In the genomic region with DNA sequence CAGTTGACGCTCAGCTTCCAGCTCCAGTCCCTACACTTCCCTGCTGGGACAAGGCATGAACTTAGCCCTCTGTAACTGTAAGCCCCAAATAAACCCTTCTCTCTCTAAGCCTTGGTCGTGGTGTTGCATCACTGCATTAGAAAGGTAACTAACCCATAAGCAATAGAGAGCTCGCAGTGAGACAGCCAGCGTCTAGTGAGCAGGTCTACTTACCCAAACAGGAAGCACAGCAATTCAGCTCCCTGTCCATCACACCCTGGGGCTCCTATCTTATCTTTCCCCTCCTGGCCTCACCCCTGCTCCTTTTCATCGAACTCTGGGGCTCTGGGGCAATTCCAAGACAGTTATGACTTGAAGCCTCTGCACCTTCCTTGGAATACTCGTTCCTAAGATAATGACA, we compare ENCODE assay signal across 12 mouse cellular contexts. TPM values are rescaled to one million over a fixed set of nuclear protein-coding genes. Genes with fewer than 3 reads are reported as not detected.
A peak's percentile ranks its signal among the peaks of the same experiment; 100 is the strongest.
ATAC-seq lines count a peak whose summit lies in the region.
"Had no signal": no experiment of that assay in that cellular context is flagged by ENCODE, and none has a peak within 500 bp of the region (broad histone marks: within the 10 kb centered on the region; RNA-seq: fewer than 3 reads in every experiment).

No protein-coding gene starts in this region.

- H3K36me3 ChIP-seq in liver, embryonic 12.5 days, result no peaks in the 10 kb centered on the region
- H3K36me3 ChIP-seq: forebrain, embryonic 12.5 days; midbrain, embryonic 12.5 days; neural tube, embryonic 13.5 days had no signal

- H3K4me3 ChIP-seq in brown adipose tissue, adult 24 weeks (ENCODE audit: insufficient read depth, low read depth, low read length), result no peak overlapping the region
- no peak overlapping the region for H3K4me3 ChIP-seq in liver, embryonic 12.5 days
- H3K4me3 ChIP-seq: forebrain, embryonic 12.5 days; midbrain, embryonic 12.5 days; neural tube, embryonic 13.5 days had no signal

- peaks cover 27% of the 10 kb centered on the region for H3K4me1 ChIP-seq in brown adipose tissue, adult 24 weeks (ENCODE audit: control insufficient read depth, insufficient read depth, insufficient read length, low read length)
- H3K4me1 ChIP-seq in liver, embryonic 12.5 days, result peaks cover 61% of the 10 kb centered on the region

- H3K4me2 ChIP-seq in liver, embryonic 12.5 days, result peak overlapping the region; percentile 40
- H3K4me2 ChIP-seq: forebrain, embryonic 12.5 days; midbrain, embryonic 12.5 days; neural tube, embryonic 13.5 days had no signal

- peak overlapping the region; percentile 73 for H3K27ac ChIP-seq in brown adipose tissue, adult 24 weeks (replicated peaks; ENCODE audit: low read depth, low read length)
- peak overlapping the region; percentile 64 for H3K27ac ChIP-seq in liver, embryonic 12.5 days
- H3K27ac ChIP-seq: forebrain, embryonic 12.5 days; hindbrain, postnatal 0 days; midbrain, embryonic 12.5 days; neural tube, embryonic 13.5 days had no signal

- H3K9ac ChIP-seq in liver, embryonic 12.5 days, result no peak overlapping the region
- H3K9ac ChIP-seq: forebrain, embryonic 12.5 days; midbrain, embryonic 12.5 days; neural tube, embryonic 13.5 days had no signal

- no peaks in the 10 kb centered on the region for H3K9me3 ChIP-seq in liver, embryonic 12.5 days (replicated peaks)
- H3K9me3 ChIP-seq: forebrain, embryonic 12.5 days; midbrain, embryonic 12.5 days; neural tube, embryonic 13.5 days had no signal

- no peaks in the 10 kb centered on the region for H3K27me3 ChIP-seq in liver, embryonic 12.5 days (replicated peaks)
- H3K27me3 ChIP-seq: forebrain, embryonic 12.5 days; midbrain, embryonic 12.5 days; neural tube, embryonic 13.5 days; Patski had no signal

- WGBS in liver, embryonic 12.5 days (ENCODE audit: insufficient replicate concordance), result 21% methylated on average over 6 of the region's 6 CpGs

- peak; percentile 25; the same call in 1 of the 2 replicates for ATAC-seq in granulocyte monocyte progenitor cell, adult 5-6 weeks (replicated peaks; ENCODE audit: poor library complexity, severe bottlenecking)
- peak; percentile 80 for ATAC-seq in liver, embryonic 12.5 days
- peak; percentile 45 for ATAC-seq in megakaryocyte-erythroid progenitor cell, adult 5-6 weeks (replicated peaks; ENCODE audit: low FRiP score, low TSS enrichment, poor library complexity, severe bottlenecking)
- ATAC-seq in activated CD4-positive, CD25-positive, alpha-beta regulatory T cell, adult 4 months, result no peak
- no peak for ATAC-seq in CD4-positive, CD25-positive, alpha-beta regulatory T cell, adult 4 months
- no peak for ATAC-seq in cerebellum, adult (ENCODE audit: insufficient number of reproducible peaks, low FRiP score, low TSS enrichment)
- ATAC-seq: hindbrain, postnatal 0 days; Patski had no signal

RNA-seq across cellular contexts. Expression of gene Ralgapa2, which starts 13.8 kb away (rescaled TPM):
- 37.1 and 40.7 TPM in 2 replicates for polyA plus RNA-seq in brown adipose tissue, adult 24 weeks (2012; ENCODE audit: insufficient read depth, insufficient read length, missing spikeins)
- 11.9 and 13.4 TPM in 2 replicates for total RNA-seq in granulocyte monocyte progenitor cell, adult 5-6 weeks (2014; fragmentation: Nextera tagmentation)
- 10.6 TPM in 2 replicates for total RNA-seq in granulocyte monocyte progenitor cell, adult 5-6 weeks (2017)
- polyA plus RNA-seq in liver, embryonic 12.5 days (2016; fragmentation: Nextera tagmentation; extraction: Ambion mirVana), result 6.5 and 7.8 TPM in 2 replicates
- 27.1 and 33.1 TPM in 2 replicates for total RNA-seq in megakaryocyte-erythroid progenitor cell, adult 5-6 weeks (2014; fragmentation: Nextera tagmentation)
- 10.8 and 11.4 TPM in 2 replicates for total RNA-seq in megakaryocyte-erythroid progenitor cell, adult 5-6 weeks (2017)
- 10 to 100 TPM in 1 of 2 experiments, 1 to 10 TPM in 1; 9.3 to 12.0 TPM for polyA plus RNA-seq in activated CD4-positive, CD25-positive, alpha-beta regulatory T cell, adult 4 months (2017; shearing (Covaris generic))
- polyA plus RNA-seq in CD4-positive, CD25-positive, alpha-beta regulatory T cell, adult 4 months (2017; shearing (Covaris generic)), result 10 to 100 TPM; 11.1 to 11.2 TPM

Comparison
In these comparisons a context has a peak if more than half of its experiments do, and no peak if none do; other contexts are left out.
1. ATAC-seq: peak in granulocyte monocyte progenitor cell, adult 5-6 weeks (single experiment), liver, embryonic 12.5 days (single experiment) and megakaryocyte-erythroid progenitor cell, adult 5-6 weeks (single experiment); none in activated CD4-positive, CD25-positive, alpha-beta regulatory T cell, adult 4 months (single experiment), CD4-positive, CD25-positive, alpha-beta regulatory T cell, adult 4 months (single experiment) and cerebellum, adult (single experiment).